Comparison of ENCODE assay signal across 9 mouse cellular contexts in genomic region chr8:123894502-123895097, GRCm38 (mm10). TPM values are rescaled to one million over a fixed set of nuclear protein-coding genes. Genes with fewer than 3 reads are reported as not detected.
DNase-seq lines count a peak whose midpoint lies in the region; ATAC-seq and TF ChIP-seq lines count a peak whose summit lies in the region.
"Had no signal": no experiment of that assay in that cellular context is flagged by ENCODE, and none has a peak within 500 bp of the region (broad histone marks: within the 10 kb centered on the region; RNA-seq: fewer than 3 reads in every experiment).

Acta1 (minus strand) TSS chr8:123894751.

- no peaks in the 10 kb centered on the region for H3K9me3 ChIP-seq in liver, embryonic 15.5 days (replicated peaks)
- H3K9me3 ChIP-seq in embryonic facial prominence, embryonic 15.5 days (replicated peaks) = no peaks in the 10 kb centered on the region
- H3K9me3 ChIP-seq in forebrain, embryonic 11.5 days (ENCODE audit: control insufficient read depth, low read length) = no peaks in the 10 kb centered on the region

- no peak within 1 kb of the TSS for H3K4me2 ChIP-seq in liver, embryonic 15.5 days
- no peak within 1 kb of the TSS for H3K4me2 ChIP-seq in embryonic facial prominence, embryonic 15.5 days (replicated peaks)
- peak within 1 kb of the TSS; percentile 65 for H3K4me2 ChIP-seq in myocyte (ENCODE audit: low read depth)
- H3K4me2 ChIP-seq in forebrain, embryonic 11.5 days (ENCODE audit: low read depth, low read length, severe bottlenecking) = no peak within 1 kb of the TSS

- no peak within 1 kb of the TSS for H3K27ac ChIP-seq in liver, embryonic 15.5 days (replicated peaks)
- H3K27ac ChIP-seq in embryonic facial prominence, embryonic 15.5 days (replicated peaks) = no peak within 1 kb of the TSS
- no peak within 1 kb of the TSS for H3K27ac ChIP-seq in forebrain, embryonic 11.5 days (ENCODE audit: low read depth, low read length)

- no peak within 1 kb of the TSS for H3K4me3 ChIP-seq in liver, embryonic 15.5 days (replicated peaks)
- 0 out of 2 replicates have a peak within 1 kb of the TSS, but pooled peaks have one; percentile 4 for H3K4me3 ChIP-seq in embryonic facial prominence, embryonic 15.5 days (replicated peaks)
- peak within 1 kb of the TSS; percentile 67 for H3K4me3 ChIP-seq in myocyte
- no peak within 1 kb of the TSS for H3K4me3 ChIP-seq in forebrain, embryonic 11.5 days (ENCODE audit: low read depth, low read length)
- H3K4me3 ChIP-seq: erythroblast, embryonic 14.5 days had no signal

- WGBS in liver, embryonic 15.5 days (ENCODE audit: insufficient replicate concordance) = 17% methylated on average over 15 of the region's 15 CpGs
- WGBS in embryonic facial prominence, embryonic 15.5 days = 17% methylated on average over 15 of the region's 15 CpGs
- WGBS in forebrain, embryonic 11.5 days = 22% methylated on average over 15 of the region's 15 CpGs

- H3K79me2 ChIP-seq in myocyte (ENCODE audit: control insufficient read depth, insufficient read depth) = peaks cover 6% of the 10 kb centered on the region

- peaks cover 75% of the 10 kb centered on the region for H3K27me3 ChIP-seq in liver, embryonic 15.5 days
- peaks cover 70% of the 10 kb centered on the region for H3K27me3 ChIP-seq in embryonic facial prominence, embryonic 15.5 days
- H3K27me3 ChIP-seq in myocyte (ENCODE audit: control insufficient read depth, insufficient read depth, insufficient read length) = no peaks in the 10 kb centered on the region
- H3K27me3 ChIP-seq in forebrain, embryonic 11.5 days (ENCODE audit: control insufficient read depth, insufficient read depth, low read length) = peaks cover 53% of the 10 kb centered on the region

- H3K9ac ChIP-seq in liver, embryonic 15.5 days = no peak within 1 kb of the TSS
- no peak within 1 kb of the TSS for H3K9ac ChIP-seq in embryonic facial prominence, embryonic 15.5 days
- no peak within 1 kb of the TSS for H3K9ac ChIP-seq in forebrain, embryonic 11.5 days (ENCODE audit: low read length)

- H3ac ChIP-seq in myocyte (ENCODE audit: control insufficient read depth, insufficient read length) = no peak within 1 kb of the TSS

- TF ChIP-seq POLR2A in myocyte (IDR thresholded peaks at IDR 0.05; ENCODE audit: insufficient read length, low read depth) = peak; percentile 90

- H3K36me3 ChIP-seq in liver, embryonic 15.5 days (replicated peaks) = peaks cover 13% of the 10 kb centered on the region
- 0 out of 2 replicates have a peak, but pooled peaks cover 3% of the 10 kb centered on the region for H3K36me3 ChIP-seq in embryonic facial prominence, embryonic 15.5 days
- no peaks in the 10 kb centered on the region for H3K36me3 ChIP-seq in myocyte (ENCODE audit: control insufficient read depth, insufficient read depth)
- no peaks in the 10 kb centered on the region for H3K36me3 ChIP-seq in forebrain, embryonic 11.5 days (ENCODE audit: control insufficient read depth, insufficient read depth, low read length)

- no peak for ATAC-seq in liver, embryonic 15.5 days (ENCODE audit: insufficient read depth)
- ATAC-seq in embryonic facial prominence, embryonic 15.5 days (ENCODE audit: insufficient number of reproducible peaks, low FRiP score, low TSS enrichment, low read depth) = no peak
- no peak for ATAC-seq in forebrain, embryonic 11.5 days (replicated peaks; ENCODE audit: low FRiP score)

- DNase-seq in liver = no peak
- DNase-seq in heart, adult 8-10 months (ENCODE audit: low spot score) = peak; percentile 4
- DNase-seq in embryo, embryonic 11 days = no peak
- DNase-seq in forebrain, embryonic 11.5 days (ENCODE audit: low spot score) = no peak
- DNase-seq: layer of hippocampus, postnatal 36 days had no signal

- peaks cover 7% of the 10 kb centered on the region; the same call in 1 of the 2 replicates for H3K4me1 ChIP-seq in liver, embryonic 15.5 days (replicated peaks)
- peaks cover 20% of the 10 kb centered on the region for H3K4me1 ChIP-seq in embryonic facial prominence, embryonic 15.5 days
- peaks cover 3% of the 10 kb centered on the region; the same call in 1 of the 2 replicates for H3K4me1 ChIP-seq in forebrain, embryonic 11.5 days (replicated peaks; ENCODE audit: control insufficient read depth, insufficient read depth, low read length)

TF ChIP-seq in myocyte, 11 proteins besides CTCF, POLR2A, EP300 and RAD21:
- TF ChIP-seq POLR2AphosphoS2 (IDR thresholded peaks at IDR 0.05; ENCODE audit: insufficient read length, low read depth) (peak; percentile 96), E2F4 (IDR thresholded peaks at IDR 0.05; ENCODE audit: insufficient read depth) (no peak), MYOD1 (IDR thresholded peaks at IDR 0.05; ENCODE audit: control insufficient read depth in 1 of 3, insufficient read length in 2 of 3, low read depth in 2 of 3) (peak in 2 of 3 experiments; percentile 46 to 47), TCF12 (IDR thresholded peaks at IDR 0.05; ENCODE audit: insufficient read depth, poor library complexity, severe bottlenecking) (no peak), MAX (IDR thresholded peaks at IDR 0.05; ENCODE audit: low read depth) (no peak), USF1 (IDR thresholded peaks at IDR 0.05; ENCODE audit: low read depth) (no peak), MYOG (IDR thresholded peaks at IDR 0.05; ENCODE audit: control insufficient read depth in 1 of 3, insufficient read depth in 1 of 3, insufficient read length in 2 of 3, low read depth in 2 of 3) (peak; percentile 26 to 83 (median 61)), SRF (IDR thresholded peaks at IDR 0.05; ENCODE audit: control insufficient read depth, insufficient read length, low read depth) (peak; percentile 98), REST (IDR thresholded peaks at IDR 0.05; ENCODE audit: insufficient read depth, insufficient read length) (no peak)

RNA-seq across cellular contexts. Expression of gene Acta1, which starts in this region (rescaled TPM):
- 104 and 159 TPM in 2 replicates for polyA plus RNA-seq in liver, embryonic 15.5 days (2015; fragmentation: Nextera tagmentation; extraction: Ambion mirVana)
- 1,020 and 1,287 TPM in 2 replicates for polyA plus RNA-seq in embryonic facial prominence, embryonic 15.5 days (2015; fragmentation: Nextera tagmentation; extraction: Ambion mirVana)
- total RNA-seq in heart, adult 8-10 months (2022) = 100 to 1,000 TPM; 223 to 647 (median 436) TPM
- 9,007 TPM for polyA plus RNA-seq in myocyte (2012; fragmentation: generic; extraction: Trizol)
- polyA plus RNA-seq in forebrain, embryonic 11.5 days (2014; fragmentation: Nextera tagmentation; extraction: Ambion mirVana) = 0.56 and 0.68 TPM in 2 replicates

Comparison
In these comparisons a context has a peak if more than half of its experiments do, and no peak if none do; other contexts are left out.
1. RNA of gene Acta1 (polyA plus RNA-seq): 9,007 TPM in myocyte (single experiment), 1,020 to 1,287 TPM in embryonic facial prominence, embryonic 15.5 days and 104 to 159 TPM in liver, embryonic 15.5 days; 0.56 to 0.68 TPM in forebrain, embryonic 11.5 days; every median in the first group is over 10 times any median in the second.
2. H3K4me3 ChIP-seq: peak in embryonic facial prominence, embryonic 15.5 days (single experiment) and myocyte (single experiment); none in liver, embryonic 15.5 days (single experiment) and forebrain, embryonic 11.5 days (single experiment).